Mouse (Mus musculus): ENCODE measurements around the gene Dclk2.
A peak's percentile ranks its signal among the peaks of the same experiment; 100 is the strongest.

The Dclk2 gene

DNA sequence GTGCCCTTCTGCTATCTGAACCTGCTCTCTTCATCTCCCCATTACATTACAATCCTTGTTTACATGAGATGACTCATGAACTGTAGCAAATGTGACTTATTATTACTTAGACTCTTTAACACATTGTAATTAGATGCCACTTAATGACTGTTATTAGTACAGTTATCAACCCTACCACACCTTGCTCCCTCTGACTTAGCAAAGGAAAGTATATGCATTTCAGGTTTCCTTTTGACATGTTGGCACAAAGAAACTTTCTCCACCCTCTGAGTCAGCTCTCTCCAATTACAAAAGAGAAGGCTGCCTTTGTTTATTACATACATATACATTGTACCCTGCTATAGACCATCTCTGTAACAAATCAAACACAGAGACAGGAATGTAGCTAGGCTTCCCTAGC, 33.1 kb downstream of the Dclk2 start:
- no peak for DNase-seq (ENCODE audit: low spot score)

DNA sequence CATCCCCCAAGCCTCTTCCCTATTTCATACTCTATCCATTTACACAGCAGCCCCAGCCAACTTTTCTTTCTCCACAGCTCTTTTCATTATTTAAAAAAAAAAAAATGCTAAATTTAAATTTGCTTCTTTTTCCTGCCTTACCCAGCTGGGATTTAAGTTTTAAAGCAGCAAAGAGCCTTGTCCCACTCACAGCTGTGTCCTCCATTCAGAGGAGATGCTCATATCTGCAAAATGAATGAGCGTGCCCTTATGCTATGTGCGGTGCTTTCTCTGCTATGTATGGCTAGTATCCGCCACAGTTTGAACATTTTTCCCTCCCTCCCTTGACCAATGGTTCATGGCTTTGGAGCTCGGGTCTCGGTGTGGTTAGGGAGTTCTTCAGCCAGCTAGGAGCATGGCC, 35.5 kb downstream of the Dclk2 start:
- DNase-seq (ENCODE audit: low spot score): no peak

DNA sequence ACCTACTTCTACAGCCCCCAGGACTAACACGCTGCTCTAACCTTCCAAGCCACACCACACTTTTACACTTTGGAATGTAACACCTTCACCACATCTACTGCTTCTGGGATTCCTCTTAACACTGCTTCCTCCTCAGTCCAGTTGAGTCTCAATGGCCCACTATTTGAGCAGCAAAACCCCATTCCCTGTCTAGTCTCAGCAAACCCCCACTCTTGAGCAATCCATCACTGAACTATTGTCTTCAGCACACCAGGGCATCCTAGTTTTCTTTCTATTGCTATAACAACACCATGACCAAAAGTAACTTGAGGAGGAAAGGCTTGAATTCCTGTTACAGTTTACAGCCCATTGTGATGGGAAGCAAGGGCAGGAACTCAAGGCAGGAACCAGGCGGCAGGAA, 36.2 kb downstream of the Dclk2 start:
- no peak for DNase-seq (ENCODE audit: low spot score)

DNA sequence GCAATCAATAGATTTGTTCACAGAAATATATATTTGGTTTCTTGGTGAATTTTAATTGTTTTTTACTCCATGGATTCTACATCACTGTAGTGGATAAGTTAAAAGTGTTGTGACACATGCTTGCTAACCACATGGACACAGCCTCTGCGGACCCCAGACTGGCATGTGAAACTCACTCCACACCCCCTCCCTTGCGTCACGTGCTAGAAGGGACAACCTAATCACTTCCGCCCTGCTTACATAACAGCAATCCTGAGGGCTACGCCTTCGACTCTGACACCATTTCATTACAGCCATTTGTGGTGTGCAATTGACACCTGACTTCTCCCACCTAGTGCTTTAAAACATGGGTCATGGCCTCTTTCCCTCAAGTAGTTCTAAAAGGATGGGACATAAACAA, 36.7 kb downstream of the Dclk2 start:
- DNase-seq (ENCODE audit: low spot score): no peak

DNA sequence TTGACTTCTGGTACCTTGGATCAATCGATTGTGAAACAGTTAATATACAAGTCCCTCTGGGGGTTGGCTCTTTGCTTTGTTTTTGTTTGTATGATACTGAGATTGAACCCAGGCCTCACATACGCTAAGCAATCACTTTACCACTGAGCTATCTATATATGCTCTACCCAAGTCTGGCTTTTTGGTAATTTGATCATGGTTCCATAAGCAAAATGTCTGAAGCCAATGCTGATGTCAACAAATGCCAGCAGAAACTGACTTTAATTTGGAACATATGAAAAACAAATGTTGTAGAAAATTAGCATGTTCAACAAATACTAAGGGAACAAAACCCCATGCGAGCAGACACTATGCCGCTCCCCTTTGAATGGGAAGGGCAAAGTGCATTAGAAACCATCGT, 44.7 kb downstream of the Dclk2 start:
- no peak for DNase-seq (ENCODE audit: low spot score)

DNA sequence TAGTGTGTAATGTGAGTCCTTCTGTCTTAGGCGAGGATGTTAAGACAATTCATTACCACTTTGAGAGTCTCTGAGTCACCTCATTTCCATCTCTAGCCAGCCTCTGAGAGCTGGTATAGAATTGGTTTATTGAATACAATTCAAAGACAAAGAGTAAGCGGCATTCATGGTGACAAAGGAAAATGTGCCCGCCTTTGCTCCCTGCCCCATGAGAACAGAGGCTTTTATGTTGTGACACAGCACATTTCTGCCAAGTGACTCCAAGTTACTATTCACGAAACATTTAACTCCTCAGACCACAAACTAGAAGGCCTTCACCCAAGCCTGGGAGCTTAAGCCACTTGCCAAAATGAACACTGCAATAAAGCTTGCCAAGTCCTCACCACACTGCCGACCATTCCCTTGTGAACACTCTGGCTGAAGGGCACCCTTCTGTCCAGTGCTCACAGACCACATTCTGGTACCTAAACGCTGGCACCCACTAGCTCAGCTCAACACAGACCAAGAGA, 47.5 kb downstream of the Dclk2 start:
- no peak for DNase-seq (ENCODE audit: low spot score)

DNA sequence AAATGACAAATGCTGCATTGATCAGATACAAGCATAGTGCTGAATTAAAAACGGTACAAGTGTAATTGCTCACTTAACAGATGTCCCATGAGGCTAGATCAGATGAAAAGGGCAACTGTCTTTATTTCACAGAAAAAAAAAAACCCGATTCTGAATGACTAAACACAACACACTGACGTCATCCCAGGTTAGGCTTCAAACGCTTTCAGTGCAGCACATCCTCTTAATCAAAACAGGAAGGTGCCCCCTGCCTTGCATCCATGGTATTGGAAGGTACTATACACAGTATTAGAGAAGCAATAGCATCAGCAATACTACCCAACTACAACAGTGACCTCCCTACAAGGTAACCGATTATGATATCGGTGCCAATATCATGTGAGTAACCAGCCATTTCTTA, 49.7 kb downstream of the Dclk2 start:
- no peak for DNase-seq (ENCODE audit: low spot score)

DNA sequence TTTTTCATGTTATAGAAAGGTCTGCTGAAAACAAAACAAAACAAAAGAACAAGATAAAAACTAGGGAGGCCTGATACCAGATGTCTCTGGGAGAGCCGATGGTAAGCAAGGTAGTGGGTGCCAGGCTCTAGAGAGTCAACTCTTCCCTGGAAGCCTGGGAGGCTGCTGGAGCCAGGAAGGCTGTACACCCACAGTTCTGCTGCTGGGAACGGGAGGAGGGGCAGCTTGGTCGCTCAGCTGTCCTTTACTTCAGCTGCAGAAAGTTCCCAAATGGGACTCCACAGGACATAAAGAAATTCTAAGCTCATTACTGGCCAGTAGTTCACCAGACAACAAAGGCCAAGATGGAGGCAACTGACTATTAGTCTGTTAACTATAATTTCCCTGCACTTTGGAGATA, 50.2 kb downstream of the Dclk2 start:
- DNase-seq (ENCODE audit: low spot score): no peak

DNA sequence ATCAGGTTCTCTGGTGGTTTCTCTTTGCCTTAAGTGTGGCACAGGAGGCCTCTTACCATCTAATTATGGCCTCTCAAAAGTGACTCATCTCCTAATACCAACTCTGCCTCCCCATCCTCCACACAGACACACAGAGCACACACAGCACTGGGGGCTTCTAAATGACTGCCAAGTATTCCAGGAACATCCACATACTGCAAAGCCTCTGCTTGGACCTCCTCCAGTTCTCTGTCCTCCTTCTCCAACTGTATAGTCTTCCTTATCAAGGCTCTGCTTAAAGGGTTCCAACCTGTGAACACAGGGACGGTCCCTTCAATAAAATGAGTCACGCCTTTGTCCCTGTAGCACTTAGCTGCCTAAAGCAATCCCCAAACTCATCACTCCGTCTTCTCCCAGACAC, 51.9 kb downstream of the Dclk2 start:
- DNase-seq (ENCODE audit: low spot score): peak; percentile 57

DNA sequence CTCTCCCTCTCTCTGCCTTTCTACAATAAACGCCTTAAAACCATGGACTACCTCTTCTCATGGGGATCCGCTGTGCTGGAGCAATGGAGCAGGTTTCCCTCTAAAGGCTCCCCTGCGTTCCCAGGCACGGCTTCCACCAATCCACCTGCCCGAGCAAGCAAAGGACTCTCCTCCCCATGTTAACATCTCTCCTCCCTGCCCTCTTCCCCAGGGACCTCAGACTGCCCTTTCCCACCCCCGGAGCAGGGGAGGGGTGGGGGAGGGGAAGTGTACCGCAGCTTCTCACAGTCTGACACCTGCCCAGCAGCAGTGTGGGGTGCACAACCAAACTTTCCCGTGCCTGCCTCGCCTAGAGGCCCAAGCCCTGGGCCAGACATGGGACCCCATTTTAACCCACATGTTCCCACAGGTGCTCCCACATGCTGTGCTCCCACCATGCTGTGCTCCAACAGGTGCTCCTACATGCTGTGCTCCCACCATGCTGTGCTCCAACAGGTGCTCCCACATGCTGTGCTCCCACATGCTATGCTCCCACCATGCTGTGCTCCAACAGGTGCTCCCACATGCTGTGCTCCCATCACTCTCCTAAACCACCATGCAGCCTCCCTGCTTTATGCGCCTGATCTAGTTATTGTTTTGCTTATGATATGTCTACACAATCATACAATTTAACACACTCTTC, 57.2 kb downstream of the Dclk2 start:
- DNase-seq (ENCODE audit: low spot score): no peak

DNA sequence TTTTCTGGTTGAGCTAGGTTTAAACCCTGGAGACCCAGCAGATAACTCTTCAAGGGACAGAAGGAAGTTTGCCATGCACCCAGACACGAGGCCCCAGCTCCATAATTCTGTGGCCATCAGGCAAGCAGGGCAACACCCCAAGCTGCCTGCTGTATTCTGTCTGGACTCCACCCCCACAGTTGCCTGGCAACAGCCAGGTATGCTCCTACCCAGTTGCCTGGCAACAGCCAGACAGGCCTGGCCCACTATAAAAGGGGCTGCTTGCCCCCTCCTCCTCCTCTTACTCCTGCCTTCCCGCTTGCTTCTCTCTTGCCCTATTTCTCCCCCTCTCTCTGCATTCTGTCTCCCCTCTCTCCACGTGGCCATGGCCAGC, 57.7 kb downstream of the Dclk2 start:
- peak; percentile 27 for DNase-seq (ENCODE audit: low spot score)

DNA sequence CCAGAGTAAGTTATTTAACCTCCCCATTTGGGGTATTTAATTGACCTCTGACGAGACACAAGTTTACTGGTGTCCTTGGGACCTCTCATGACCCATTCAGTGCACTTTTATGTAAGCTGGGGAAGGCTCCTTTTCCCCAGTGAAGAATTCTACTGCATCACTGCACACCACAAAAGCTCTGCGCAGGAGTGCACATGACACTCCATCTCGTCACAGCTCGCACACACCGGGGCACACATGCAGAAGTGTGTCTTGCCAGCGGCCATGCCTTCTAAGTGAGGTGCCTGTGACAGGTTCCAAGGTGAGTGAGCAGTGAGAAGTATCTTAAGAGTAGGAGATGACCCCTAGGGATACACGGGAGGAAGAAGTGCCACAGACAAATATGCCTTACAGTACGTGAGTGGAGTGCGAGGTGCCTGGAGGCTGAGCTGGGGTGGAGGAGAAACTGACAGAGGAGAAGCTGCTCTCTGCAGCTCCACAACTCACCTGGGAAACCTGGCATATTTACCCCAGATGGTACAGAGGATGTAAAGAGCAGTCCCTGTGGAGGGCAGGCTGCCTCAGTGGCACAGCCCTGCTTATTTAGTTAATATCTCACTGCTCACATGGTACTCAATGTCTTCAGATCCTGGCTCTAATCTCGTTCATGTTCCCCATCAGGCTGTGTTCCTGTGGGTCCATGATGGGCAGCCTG, 58.3 kb downstream of the Dclk2 start:
- DNase-seq (ENCODE audit: low spot score): no peak

DNA sequence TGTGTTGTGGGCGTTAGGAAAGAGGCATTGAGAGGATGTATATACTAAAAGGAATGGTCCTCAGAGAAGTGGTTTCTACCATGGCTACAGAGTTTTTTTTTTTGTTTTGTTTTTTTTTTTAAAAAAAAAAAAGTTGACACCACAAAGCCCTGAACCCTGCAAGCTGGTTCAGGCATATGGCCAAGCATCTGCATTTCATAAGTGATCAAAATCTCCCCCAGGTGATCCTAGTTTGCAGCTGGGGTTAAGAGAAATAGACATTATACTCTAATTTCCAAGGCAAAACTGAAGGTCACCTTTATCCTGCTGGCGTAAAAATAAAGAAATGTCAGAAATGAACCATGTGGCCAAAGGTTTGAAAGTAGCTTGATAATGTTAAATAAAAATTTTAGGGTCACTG, 60.9 kb downstream of the Dclk2 start:
- DNase-seq (ENCODE audit: low spot score): no peak

DNA sequence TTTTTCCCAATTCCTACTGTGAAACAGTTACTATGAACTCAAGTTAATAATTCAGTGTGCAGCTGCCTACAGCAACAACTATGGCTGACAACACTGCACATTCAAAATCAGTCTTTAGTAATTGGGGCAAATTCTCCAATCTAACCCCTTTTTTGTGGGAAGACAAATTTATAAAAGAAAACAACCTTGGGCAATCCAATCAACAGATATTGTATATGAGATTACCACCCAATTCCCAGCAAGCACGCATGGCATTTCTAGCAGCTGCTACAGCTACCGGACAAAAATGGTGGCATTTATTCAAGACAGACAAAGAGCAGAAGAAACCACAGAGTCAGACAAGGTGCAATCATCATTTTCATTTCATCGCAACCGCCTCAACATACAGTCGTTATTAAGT, 62.0 kb downstream of the Dclk2 start:
- DNase-seq (ENCODE audit: low spot score): no peak

DNA sequence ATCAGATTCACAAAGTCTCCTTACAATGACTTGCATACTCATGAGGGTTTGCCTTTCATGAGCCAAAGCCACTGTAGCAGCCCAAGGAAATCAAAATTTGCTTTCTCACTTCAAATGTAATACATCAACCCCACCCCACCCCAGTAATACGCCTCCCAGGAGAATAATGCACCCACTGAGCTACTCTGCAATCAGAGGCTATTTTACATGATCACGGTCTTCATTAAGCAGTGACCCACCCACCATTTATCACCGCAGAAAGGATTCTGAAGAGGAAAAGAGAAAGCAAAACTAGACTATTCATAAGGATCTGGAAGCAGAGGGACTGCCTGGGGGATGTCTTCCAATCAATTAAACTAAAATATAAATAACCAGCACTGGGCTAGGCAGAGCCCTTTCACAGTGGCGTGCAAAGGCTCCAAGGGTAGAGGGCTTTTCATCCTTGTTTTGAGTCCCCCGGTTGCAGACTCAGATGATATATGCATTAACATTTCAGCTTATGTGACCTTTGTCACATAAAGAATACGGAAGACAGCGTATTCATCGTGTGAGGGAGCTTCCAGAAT, 62.7 kb downstream of the Dclk2 start:
- no peak for DNase-seq (ENCODE audit: low spot score)

DNA sequence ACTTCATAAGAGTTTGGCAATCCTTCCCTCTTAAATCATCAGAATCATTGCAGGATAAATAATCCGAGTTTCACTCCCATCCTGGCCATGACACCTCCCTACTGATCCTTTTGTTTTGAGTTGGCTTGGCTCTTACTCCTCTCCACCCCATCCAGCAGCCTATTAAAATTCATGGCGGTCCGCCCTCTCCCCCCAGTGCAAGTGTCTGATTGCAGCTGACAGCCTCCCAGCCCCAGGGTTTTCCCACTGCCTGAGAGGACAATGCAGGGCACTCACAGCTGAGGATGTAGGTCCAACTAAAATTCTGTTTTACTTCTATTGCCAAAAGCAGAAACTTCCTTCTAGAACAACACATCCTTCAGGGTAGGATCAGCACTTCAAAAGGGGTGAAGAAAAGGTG, 67.8 kb downstream of the Dclk2 start:
- no peak for DNase-seq (ENCODE audit: low spot score)

DNA sequence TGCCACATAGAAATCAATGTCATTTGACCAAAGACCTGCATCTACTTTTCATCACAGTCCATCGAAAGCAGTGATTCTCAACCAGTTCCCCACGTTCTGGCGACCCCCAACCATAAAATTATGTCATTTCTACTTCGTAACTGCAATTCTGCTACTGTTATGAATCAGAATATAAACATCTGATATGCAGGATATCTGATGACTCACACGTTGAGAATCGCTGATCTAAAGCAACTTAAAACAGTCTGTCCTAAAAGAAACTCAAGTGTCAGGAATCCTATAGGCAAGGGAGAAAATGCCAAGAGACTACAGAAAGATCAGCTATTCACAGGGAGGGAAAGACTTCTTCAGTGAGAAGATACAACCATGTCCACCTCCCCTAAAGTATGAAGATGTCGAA, 69.5 kb downstream of the Dclk2 start:
- no peak for DNase-seq (ENCODE audit: low spot score)

DNA sequence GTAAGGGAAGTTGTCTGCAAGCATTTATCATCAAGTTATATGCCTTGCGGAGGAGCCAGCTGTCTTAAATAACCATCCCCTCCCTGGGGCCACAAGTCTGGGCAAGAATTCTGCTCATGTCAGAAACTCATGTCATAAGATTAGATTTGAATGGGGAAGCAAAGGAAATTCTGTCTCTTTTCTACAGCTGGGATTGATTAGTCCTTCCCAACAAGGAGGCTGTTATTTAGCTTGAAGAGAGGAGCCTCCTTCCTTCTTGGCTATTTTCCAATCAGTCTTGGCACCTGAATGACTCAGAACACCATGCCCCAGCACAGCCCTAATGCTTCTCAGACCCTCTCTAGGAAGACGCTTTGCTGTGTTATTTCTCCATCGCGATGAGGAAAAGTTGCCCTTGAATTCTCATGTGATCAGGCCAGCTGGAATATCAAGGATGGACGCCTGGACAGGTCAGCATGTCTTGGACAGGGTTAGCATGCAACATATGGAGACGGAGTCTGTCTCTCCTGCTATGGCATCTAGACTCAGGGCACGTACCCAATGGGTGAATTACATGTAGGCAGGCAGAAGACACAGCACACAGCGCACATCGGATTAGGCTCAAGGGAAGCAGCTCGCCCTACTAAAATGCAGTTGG, 70.1 kb downstream of the Dclk2 start:
- peak; percentile 74 for DNase-seq (ENCODE audit: low spot score)

DNA sequence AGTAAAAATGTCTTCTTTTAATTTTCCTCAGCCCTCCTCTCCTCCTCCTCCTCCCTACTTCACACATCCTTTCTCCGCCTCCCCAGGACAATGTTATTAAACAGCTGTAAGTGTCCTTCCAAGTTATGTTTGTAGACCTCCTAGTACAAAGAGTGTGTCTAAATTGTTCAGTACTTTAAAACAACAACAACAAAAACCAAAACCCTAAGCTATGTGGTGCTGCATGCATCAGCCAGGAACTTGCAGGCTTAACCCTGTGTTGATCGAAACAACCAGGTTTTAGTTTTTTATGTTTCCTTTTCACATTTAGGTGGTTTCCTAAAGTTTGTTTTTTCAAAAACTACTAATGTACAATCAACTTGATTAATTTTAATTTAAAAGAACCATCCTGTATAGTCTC, 71.3 kb downstream of the Dclk2 start:
- no peak for DNase-seq (ENCODE audit: low spot score)

DNA sequence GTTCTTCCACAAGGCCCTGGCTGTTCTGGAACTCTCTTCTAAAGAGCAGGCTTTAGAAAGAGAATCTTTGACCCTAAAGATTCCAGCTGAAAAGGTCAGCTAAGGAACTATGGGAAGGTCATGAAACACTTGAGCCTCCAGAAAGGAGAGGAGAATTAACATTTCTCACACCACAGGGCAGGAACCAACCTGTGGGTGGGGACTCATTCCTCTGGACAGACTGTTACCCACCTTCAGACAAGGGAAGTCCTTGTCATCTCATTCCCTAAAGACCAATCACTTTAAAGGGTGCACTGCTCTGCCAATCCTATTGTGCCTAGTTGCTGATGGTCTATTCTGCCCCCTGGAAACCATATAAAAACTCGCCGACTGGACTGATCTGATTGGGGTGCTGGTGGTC, 73.1 kb downstream of the Dclk2 start:
- no peak for DNase-seq (ENCODE audit: low spot score)

DNA sequence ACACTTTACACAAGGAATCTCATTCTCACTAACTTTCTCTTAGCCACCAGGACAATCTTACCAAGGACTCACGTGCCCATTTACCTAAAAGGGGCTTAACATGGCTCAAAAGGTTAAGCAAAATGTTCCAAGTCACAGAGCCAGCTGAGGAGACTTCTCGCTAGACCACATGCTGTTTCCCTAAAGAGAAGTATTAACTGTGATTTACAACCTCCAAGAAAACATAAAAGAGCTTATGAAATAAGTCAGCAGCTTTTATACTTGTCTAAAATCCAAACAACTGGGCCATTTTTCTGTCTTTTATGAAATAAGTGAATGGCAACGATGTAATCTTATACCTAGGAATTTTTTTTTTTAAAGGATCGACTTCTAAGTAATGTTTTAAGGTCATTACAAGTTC, 74.6 kb downstream of the Dclk2 start:
- no peak for DNase-seq (ENCODE audit: low spot score)

DNA sequence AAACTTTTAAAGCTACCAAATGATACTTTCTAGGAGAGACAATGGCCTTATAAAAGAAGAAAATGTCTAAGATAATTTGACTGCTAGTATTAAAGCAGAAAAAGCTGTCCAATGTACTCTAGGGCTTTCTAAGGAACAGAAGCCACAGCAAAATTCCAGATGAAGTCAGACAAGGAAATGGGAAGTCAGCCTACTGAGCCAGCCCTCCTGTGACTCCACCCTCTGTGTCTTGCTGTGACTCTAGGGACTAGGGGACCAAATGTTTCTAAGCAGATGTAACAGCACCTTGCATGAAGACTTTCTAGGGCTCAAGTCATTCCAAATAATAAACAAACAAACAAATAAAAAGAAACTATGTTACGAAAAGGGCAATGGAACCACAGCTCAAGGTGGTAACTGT, 75.1 kb downstream of the Dclk2 start:
- DNase-seq (ENCODE audit: low spot score): no peak

DNA sequence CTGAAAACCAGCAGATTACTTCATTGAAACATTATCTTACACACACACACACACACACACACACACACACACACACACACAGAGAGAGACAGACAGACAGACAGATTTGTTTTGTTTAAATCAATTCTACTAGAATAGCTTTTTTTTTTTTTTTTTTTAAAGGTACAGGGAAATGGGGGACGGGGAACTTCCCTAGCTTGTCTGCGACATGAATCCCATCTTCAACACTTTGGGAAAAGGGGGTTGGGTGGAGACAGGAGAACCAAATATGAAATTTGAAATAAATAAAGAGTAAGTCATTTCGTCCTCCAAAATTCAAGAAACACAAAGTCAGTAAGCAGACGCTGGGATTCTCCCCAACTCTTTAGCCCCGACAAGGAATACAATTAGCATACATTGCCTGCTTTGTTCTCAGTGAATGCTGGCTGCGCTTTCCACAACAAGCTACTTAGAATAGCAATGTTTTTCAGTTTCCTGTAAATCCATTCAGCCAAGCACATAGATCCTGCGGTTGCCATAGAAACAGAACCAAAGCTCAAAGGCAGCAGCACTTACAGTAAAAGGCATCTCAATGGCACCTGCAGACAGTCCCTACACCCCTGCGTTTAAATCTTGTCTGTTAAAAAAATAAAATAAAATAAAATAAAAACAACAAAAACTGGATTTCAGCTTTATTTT, 75.7 kb downstream of the Dclk2 start:
- DNase-seq (ENCODE audit: low spot score): no peak
